Mouse (Mus musculus) cerebellum, adult 2 months (tissue): ENCODE results near the gene Gm10320.

Experiments
- CTCF ChIP-seq: fragments of 200-500 bp; IDR thresholded peaks from 2 replicates; pipeline ENCODE4 v1.5.1; 2011; ENCODE audit warnings: low read depth, mild to moderate bottlenecking, control low read depth, low read length, moderate library complexity, borderline replicate concordance; ENCODE audit not compliant: insufficient read depth
- POLR2A ChIP-seq: fragments of 200-500 bp; IDR thresholded peaks from 2 replicates; pipeline ENCODE4 v1.6.1; 2011; ENCODE audit warnings: low read length, control low read depth, borderline replicate concordance; ENCODE audit not compliant: insufficient read depth

DNA sequence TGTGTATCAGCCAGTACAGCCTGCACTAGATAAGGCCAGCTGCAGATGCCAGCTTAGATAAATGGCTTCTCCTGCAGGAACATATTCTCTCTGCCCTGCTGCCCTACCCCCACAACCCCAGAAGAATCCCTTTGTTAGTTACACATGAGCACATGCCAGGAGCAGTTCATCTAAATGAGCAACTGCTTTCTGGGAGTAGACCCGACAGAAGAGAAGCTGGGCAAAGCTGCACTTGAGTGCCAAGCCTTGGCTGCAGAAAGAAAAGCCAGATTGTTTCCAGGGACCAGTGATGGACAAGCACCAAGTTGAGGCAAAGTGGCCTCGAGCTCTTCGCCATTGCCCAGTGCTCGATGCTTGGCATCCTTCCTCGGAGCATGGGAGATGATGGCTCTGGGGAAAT, 46.8 kb upstream of the Gm10320 start:
- TF ChIP-seq CTCF, result no peak
- TF ChIP-seq POLR2A, result no peak
